Mouse (Mus musculus) common myeloid progenitor, adult 5-6 weeks (primary cell): Measurements from ENCODE around the gene Cux1. TPM values are rescaled to one million over a fixed set of nuclear protein-coding genes. Genes with fewer than 3 reads are reported as not detected.

Experiments used
- ATAC-seq: replicated peaks from 2 replicates; pipeline ENCODE4 v1.8.0; 2016; ENCODE audit warnings: low read depth, mild to moderate bottlenecking, moderate TSS enrichment, inconsistent platforms; ENCODE audit not compliant: poor library complexity, severe bottlenecking
- total RNA-seq: library from RNA; stranded (forward); fragments of 200-1000, 187-1606 nt; gene quantifications from 2 replicates; pipeline ENCODE4 v1.2.3, GENCODE M21; 2017

Cux1 gene
- total RNA-seq, 1 experiment from 2014 or later: 202 TPM

- ATAC-seq: no peak
Observed at GRCm38 (mm10) chr5:136543171-136543570, 24.1 kb downstream of the Cux1 start.

GRCm38 (mm10) chr5:136540952-136541351 is 26.3 kb downstream of the Cux1 start:
- no peak for ATAC-seq

- no peak for ATAC-seq
Observed at GRCm38 (mm10) chr5:136540055-136540838, 27.0 kb downstream of the Cux1 start.

- ATAC-seq: peak; percentile 36; the same call in 1 of the 2 replicates
Observed at GRCm38 (mm10) chr5:136536753-136537152, 30.5 kb downstream of the Cux1 start.

- ATAC-seq: no peak
Observed at GRCm38 (mm10) chr5:136535976-136536725, 31.1 kb downstream of the Cux1 start.

- ATAC-seq: no peak
Observed at GRCm38 (mm10) chr5:136535204-136535603, 32.1 kb downstream of the Cux1 start.

- no peak for ATAC-seq
Observed at GRCm38 (mm10) chr5:136533371-136534276, 33.7 kb downstream of the Cux1 start.

GRCm38 (mm10) chr5:136531674-136532365 is 35.5 kb downstream of the Cux1 start:
- peak; percentile 55 for ATAC-seq

GRCm38 (mm10) chr5:136530931-136531330 is 36.4 kb downstream of the Cux1 start:
- no peak for ATAC-seq

GRCm38 (mm10) chr5:136529165-136529564 is 38.1 kb downstream of the Cux1 start:
- ATAC-seq: no peak

- ATAC-seq: no peak
Observed at GRCm38 (mm10) chr5:136527871-136528270, 39.4 kb downstream of the Cux1 start.

- no peak for ATAC-seq
Observed at GRCm38 (mm10) chr5:136526545-136526909, 40.8 kb downstream of the Cux1 start.

GRCm38 (mm10) chr5:136525896-136526544 is 41.3 kb downstream of the Cux1 start:
- ATAC-seq: no peak

- no peak for ATAC-seq
Observed at GRCm38 (mm10) chr5:136522843-136523463, 44.3 kb downstream of the Cux1 start.

- ATAC-seq: no peak
Observed at GRCm38 (mm10) chr5:136521656-136522055, 45.6 kb downstream of the Cux1 start.

GRCm38 (mm10) chr5:136518648-136519437 is 48.4 kb downstream of the Cux1 start:
- ATAC-seq: 0 out of 2 replicates have a peak, but pooled peaks have one; percentile 22

GRCm38 (mm10) chr5:136517510-136517909 is 49.8 kb downstream of the Cux1 start:
- ATAC-seq: no peak

GRCm38 (mm10) chr5:136516593-136516992 is 50.7 kb downstream of the Cux1 start:
- no peak for ATAC-seq
